Mouse (Mus musculus) MEL (cell line): ENCODE data around the gene Pex13. TPM values are rescaled to one million over a fixed set of nuclear protein-coding genes. Genes with fewer than 3 reads are reported as not detected.

Experiments used
- DNase-seq: peaks from one replicate; pipeline ENCODE4 v3.0.0; 2011; ENCODE audit warnings: low read depth, low spot score
- H3K27ac ChIP-seq: 2 replicates; pipeline ENCODE4 v1.5.1; 2012; ENCODE audit warnings: low read depth, mild to moderate bottlenecking, control low read depth, low read length, moderate library complexity; ENCODE audit not compliant: control insufficient read depth
- H3K27me3 ChIP-seq, 2 experiments: fragments of 150-350 bp in 1 of 2; sonication (generic) in 1 of 2; 2 replicates each; pipeline ENCODE4 v1.6.1; 2012; ENCODE audit warnings: low read length in 2 of 2, mild to moderate bottlenecking in 2 of 2, improper control_type of control experiment in 1 of 2, moderate library complexity in 1 of 2; ENCODE audit not compliant: insufficient read depth in 2 of 2, control insufficient read depth in 1 of 2
- H3K36me3 ChIP-seq, 2 experiments: 2 replicates each; pipeline ENCODE4 v1.6.1; 2012 to 2014; ENCODE audit warnings: low read length in 2 of 2, improper control_type of control experiment in 1 of 2, inconsistent platforms in 1 of 2, mild to moderate bottlenecking in 1 of 2; ENCODE audit not compliant: insufficient read depth in 2 of 2, control insufficient read depth in 1 of 2
- H3K4me1 ChIP-seq, 2 experiments: fragments of 150-350 bp in 1 of 2; sonication (generic) in 1 of 2; 2 replicates each; pipeline ENCODE4 v1.6.1; 2012; ENCODE audit warnings: low read length in 2 of 2, improper control_type of control experiment in 1 of 2, mild to moderate bottlenecking in 1 of 2; ENCODE audit not compliant: insufficient read depth in 2 of 2, control insufficient read depth in 1 of 2
- H3K4me3 ChIP-seq, 2 experiments: fragments of 150-350 bp in 1 of 2; sonication (generic) in 1 of 2; 2 replicates each; pipeline ENCODE4 v1.5.1; 2012; ENCODE audit warnings: low read depth in 2 of 2, low read length in 2 of 2, mild to moderate bottlenecking in 2 of 2, moderate library complexity in 2 of 2, control low read depth in 1 of 2, improper control_type of control experiment in 1 of 2; ENCODE audit not compliant: control insufficient read depth in 1 of 2, insufficient read depth in 1 of 2
- H3K79me2 ChIP-seq: 2 replicates; pipeline ENCODE4 v1.6.1; 2012; ENCODE audit warnings: mild to moderate bottlenecking, low read length, moderate library complexity; ENCODE audit not compliant: control insufficient read depth, poor library complexity, insufficient read depth
- H3K9ac ChIP-seq: 2 replicates; pipeline ENCODE4 v1.6.1; 2012; ENCODE audit warnings: low read depth, mild to moderate bottlenecking, control low read depth, low read length, moderate library complexity; ENCODE audit not compliant: control insufficient read depth, poor library complexity, severe bottlenecking
- H3K9me3 ChIP-seq: fragments of 150-350 bp; sonication (generic); replicated peaks from 2 replicates; pipeline ENCODE4 v1.6.1; 2012; ENCODE audit warnings: mild to moderate bottlenecking, low read length, improper control_type of control experiment, moderate library complexity; ENCODE audit not compliant: insufficient read depth
- BHLHE40 ChIP-seq: IDR thresholded peaks from 2 replicates; pipeline ENCODE4 v1.6.1; 2012; ENCODE audit warnings: low read depth, mild to moderate bottlenecking, inconsistent platforms, low read length, improper control_type of control experiment, borderline replicate concordance
- CHD2 ChIP-seq: IDR thresholded peaks from 2 replicates; pipeline ENCODE4 v1.6.1; 2011; ENCODE audit warnings: low read length, improper control_type of control experiment
- E2F4 ChIP-seq: IDR thresholded peaks from 2 replicates; pipeline ENCODE4 v1.6.1; 2011; ENCODE audit warnings: low read depth, low read length, improper control_type of control experiment, borderline replicate concordance
- ELF1 ChIP-seq: IDR thresholded peaks from 2 replicates; pipeline ENCODE4 v1.6.1; 2014; ENCODE audit warnings: low read depth, mild to moderate bottlenecking, inconsistent platforms, low read length, improper control_type of control experiment, moderate library complexity
- EP300 ChIP-seq, 2 experiments: IDR thresholded peaks; 2 replicates each; pipeline ENCODE4 v1.6.1; 2011; ENCODE audit warnings: improper control_type of control experiment in 2 of 2, low read length in 2 of 2, low read depth in 1 of 2, mild to moderate bottlenecking in 1 of 2
- GATA1 ChIP-seq: IDR thresholded peaks from 2 replicates; pipeline ENCODE4 v1.6.1; 2011; ENCODE audit warnings: low read depth, low read length, improper control_type of control experiment
- JUND ChIP-seq: IDR thresholded peaks from 2 replicates; pipeline ENCODE4 v1.6.1; 2011; ENCODE audit warnings: low read depth, mild to moderate bottlenecking, improper control_type of control experiment, low read length
- MAFK ChIP-seq: IDR thresholded peaks from 2 replicates; pipeline ENCODE4 v1.6.1; 2011; ENCODE audit warnings: low read depth, mild to moderate bottlenecking, low read length, improper control_type of control experiment, borderline replicate concordance
- MAX ChIP-seq: IDR thresholded peaks from 2 replicates; pipeline ENCODE4 v1.6.1; 2011; ENCODE audit warnings: low read length, improper control_type of control experiment
- MAZ ChIP-seq: IDR thresholded peaks from 2 replicates; pipeline ENCODE4 v1.6.1; 2012; ENCODE audit warnings: low read depth, mild to moderate bottlenecking, inconsistent platforms, low read length, improper control_type of control experiment
- MEF2A ChIP-seq: IDR thresholded peaks from 2 replicates; pipeline ENCODE4 v1.6.1; 2014; ENCODE audit warnings: low read depth, mild to moderate bottlenecking, inconsistent platforms, low read length, improper control_type of control experiment; ENCODE audit not compliant: poor library complexity, insufficient replicate concordance, severe bottlenecking; ENCODE audit errors: extremely low read depth
- MXI1 ChIP-seq: IDR thresholded peaks from 2 replicates; pipeline ENCODE4 v1.6.1; 2011; ENCODE audit warnings: mild to moderate bottlenecking, low read depth, low read length, improper control_type of control experiment
- MYC ChIP-seq: IDR thresholded peaks from 2 replicates; pipeline ENCODE4 v1.6.1; 2011; ENCODE audit warnings: low read depth, mild to moderate bottlenecking, low read length, improper control_type of control experiment, moderate library complexity
- NELFE ChIP-seq: IDR thresholded peaks from 2 replicates; pipeline ENCODE4 v1.6.1; 2011; ENCODE audit warnings: low read depth, low read length, improper control_type of control experiment
- POLR2A ChIP-seq, 2 experiments: IDR thresholded peaks; 2 replicates each; pipeline ENCODE4 v1.6.1; 2011 to 2012; ENCODE audit warnings: low read length in 2 of 2, mild to moderate bottlenecking in 2 of 2, control low read depth in 1 of 2, improper control_type of control experiment in 1 of 2, low read depth in 1 of 2, moderate library complexity in 1 of 2; ENCODE audit not compliant: control insufficient read depth in 1 of 2, insufficient read depth in 1 of 2, poor library complexity in 1 of 2
- POLR2AphosphoS2 ChIP-seq: IDR thresholded peaks from 2 replicates; pipeline ENCODE4 v1.6.1; 2011; ENCODE audit warnings: low read length, improper control_type of control experiment
- POLR2AphosphoS5 ChIP-seq: IDR thresholded peaks from 2 replicates; pipeline ENCODE4 v1.6.1; 2012; ENCODE audit warnings: low read depth, borderline replicate concordance, mild to moderate bottlenecking, inconsistent platforms, low read length, moderate library complexity, mixed read lengths
- RAD21 ChIP-seq: IDR thresholded peaks from 2 replicates; pipeline ENCODE4 v1.6.1; 2011; ENCODE audit warnings: mild to moderate bottlenecking, low read depth, low read length, improper control_type of control experiment
- SIN3A ChIP-seq: IDR thresholded peaks from 2 replicates; pipeline ENCODE4 v1.6.1; 2012; ENCODE audit warnings: low read length, improper control_type of control experiment, inconsistent platforms
- TBP ChIP-seq: IDR thresholded peaks from 2 replicates; pipeline ENCODE4 v1.8.0; 2011; ENCODE audit warnings: low read depth, low read length, improper control_type of control experiment
- USF1 ChIP-seq: IDR thresholded peaks from 2 replicates; pipeline ENCODE4 v1.6.1; 2014; ENCODE audit warnings: low read depth, mild to moderate bottlenecking, inconsistent platforms, low read length, improper control_type of control experiment, moderate library complexity
- USF2 ChIP-seq, 2 experiments: IDR thresholded peaks; 2 replicates each; pipeline ENCODE4 v1.6.1; 2011 to 2012; ENCODE audit warnings: improper control_type of control experiment in 2 of 2, low read length in 2 of 2, borderline replicate concordance in 1 of 2, inconsistent platforms in 1 of 2, low read depth in 1 of 2, mild to moderate bottlenecking in 1 of 2; ENCODE audit not compliant: insufficient read depth in 1 of 2
- ZC3H11A ChIP-seq: IDR thresholded peaks from 2 replicates; pipeline ENCODE4 v1.6.1; 2012; ENCODE audit warnings: low read depth, mild to moderate bottlenecking, inconsistent platforms, low read length, improper control_type of control experiment
- ZKSCAN1 ChIP-seq: IDR thresholded peaks from 2 replicates; pipeline ENCODE4 v1.6.1; 2012; ENCODE audit warnings: low read depth, mild to moderate bottlenecking, inconsistent platforms, low read length, improper control_type of control experiment, moderate library complexity
- ZMIZ1 ChIP-seq: IDR thresholded peaks from 2 replicates; pipeline ENCODE4 v1.6.1; 2012; ENCODE audit warnings: low read depth, mild to moderate bottlenecking, inconsistent platforms, low read length, improper control_type of control experiment, moderate library complexity
- polyA plus RNA-seq, 2 experiments: library from polyadenylated mRNA; stranded (reverse) in 1 of 2; unstranded in 1 of 2; fragments of >175 nt in 1 of 2; fragments of >200 nt in 1 of 2; gene quantifications; 2 replicates each; pipeline versions ENCODE4 v1.2.1 to v1.2.4; 2012; ENCODE audit warnings: low replicate concordance in 2 of 2, low read depth in 1 of 2; ENCODE audit not compliant: insufficient read length in 2 of 2, insufficient read depth in 1 of 2, missing spikeins in 1 of 2
- total RNA-seq: library from RNA; depleted of rRNA; stranded (reverse); fragments of 300-350 nt; gene quantifications from 2 replicates; pipeline ENCODE4 v1.2.3, GENCODE M21; 2012

The Pex13 gene
- total and polyA plus RNA-seq, 3 experiments = 24.7 TPM; not detected in 1

DNA sequence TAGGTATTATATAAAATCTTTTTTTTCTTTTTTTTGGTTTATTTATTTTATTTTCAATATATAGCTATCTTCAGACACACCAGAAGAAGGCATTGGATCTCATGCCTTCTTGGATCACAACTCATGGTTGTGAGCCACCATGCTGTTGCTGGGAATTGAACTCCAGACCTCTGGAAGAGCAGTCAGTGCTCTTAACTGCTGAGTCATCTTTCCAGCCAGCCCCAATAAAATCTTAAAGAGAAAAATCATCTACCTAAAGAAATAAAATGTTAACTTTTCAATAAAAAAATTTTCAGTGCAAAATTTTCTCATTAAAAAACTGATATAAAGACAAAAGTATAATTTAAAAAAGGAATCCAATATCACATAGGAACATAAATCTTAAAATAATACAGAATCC lies 1.5 kb downstream of the Pex13 start:
- Histone ChIP-seq H3K9me3 (no peaks in the 10 kb centered on the region), H3K36me3 (peaks cover 2 to 29% of the 10 kb centered on the region in 2 experiments), H3K27ac (no peak overlapping the region), H3K79me2 (peaks cover 48% of the 10 kb centered on the region), H3K9ac (peak overlapping the region; percentile 39; the same call in 1 of the 2 replicates), H3K4me1 (peaks cover 4 to 12% of the 10 kb centered on the region in 2 experiments; a peak in 3 of 4 replicates), H3K4me3 (peak overlapping the region; percentile 20 to 80; a peak in 3 of 4 replicates), H3K27me3 (no peaks in the 10 kb centered on the region)
- TF ChIP-seq MAFK (peak; percentile 50; the same call in 1 of the 2 replicates), ELF1 (no peak), POLR2AphosphoS5 (no peak), TBP (no peak)
- peak; percentile 51 for DNase-seq

GRCm38 (mm10) chr11:23657791-23658190 lies 8.0 kb downstream of the Pex13 start:
- Histone ChIP-seq H3K9me3 (no peaks in the 10 kb centered on the region), H3K36me3 (peaks cover 0 to 22% of the 10 kb centered on the region in 2 experiments; a peak in 2 of 4 replicates), H3K79me2 (peaks cover 29% of the 10 kb centered on the region), H3K27ac (no peak overlapping the region), H3K4me3 (no peak overlapping the region)
- TF ChIP-seq NELFE (no peak), RAD21 (no peak), SIN3A (peak; percentile 56; the same call in 1 of the 2 replicates), MAX (peak; percentile 70), GATA1 (0 out of 2 replicates have a peak, but pooled peaks have one; percentile 31), TBP (no peak), USF1 (peak; percentile 65), MAFK (no peak), ZKSCAN1 (no peak), MYC (peak; percentile 77; the same call in 1 of the 2 replicates), MXI1 (0 out of 2 replicates have a peak, but pooled peaks have one; percentile 40), POLR2AphosphoS5 (no peak), EP300 (IDR thresholded peaks at IDR 0.05; ENCODE audit: low read depth in 1 of 2, low read length in 2 of 2) (peak in 1 of 2 experiments; percentile 43; a peak in 1 of 4 replicates)
- TF ChIP-seq, all 39 proteins: peak for 7
- peaks cover 2 to 9% of the 10 kb centered on the region in 2 experiments; a peak in 3 of 4 replicates for H3K4me1 ChIP-seq
- no peak overlapping the region for H3K9ac ChIP-seq
- peak; percentile 79 for DNase-seq
- no peaks in the 10 kb centered on the region for H3K27me3 ChIP-seq

DNA sequence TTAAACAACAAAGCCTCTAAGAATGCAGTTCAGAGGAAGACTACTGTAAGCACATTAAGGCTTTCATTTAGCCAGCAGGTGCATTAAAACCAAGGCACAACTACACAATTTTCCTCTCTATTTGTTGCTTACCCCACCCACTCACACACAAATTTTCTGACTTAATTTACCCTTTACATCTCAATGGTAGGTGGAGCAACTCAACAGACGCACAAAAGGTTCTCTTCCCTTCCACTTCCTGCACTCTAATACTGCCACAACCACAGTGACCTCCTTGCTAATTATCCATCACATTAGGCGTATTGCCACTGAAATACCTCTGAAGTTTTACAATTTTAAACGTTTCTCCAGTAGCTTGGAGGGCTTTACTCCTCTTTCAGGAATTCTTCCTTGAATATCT lies 12.1 kb downstream of the Pex13 start:
- no peak overlapping the region for H3K9ac ChIP-seq
- H3K4me3 ChIP-seq = no peak overlapping the region
- no peak overlapping the region for H3K27ac ChIP-seq
- H3K9me3 ChIP-seq = no peaks in the 10 kb centered on the region
- peaks cover 0 to 6% of the 10 kb centered on the region in 2 experiments; a peak in 2 of 4 replicates for H3K4me1 ChIP-seq
- peaks cover 9 to 10% of the 10 kb centered on the region in 2 experiments for H3K36me3 ChIP-seq
- DNase-seq = no peak
- no peaks in the 10 kb centered on the region for H3K27me3 ChIP-seq
- H3K79me2 ChIP-seq = peaks cover 6% of the 10 kb centered on the region; the same call in 1 of the 2 replicates
- TF ChIP-seq BHLHE40 (no peak), MAZ (no peak), ZMIZ1 (no peak), E2F4 (no peak), CHD2 (no peak), POLR2AphosphoS2 (no peak), POLR2A (IDR thresholded peaks at IDR 0.05; ENCODE audit: control insufficient read depth in 1 of 2, insufficient read depth in 1 of 2, low read depth in 1 of 2, low read length in 2 of 2, poor library complexity in 1 of 2) (no peak), JUND (no peak), MAX (no peak), USF2 (IDR thresholded peaks at IDR 0.05; ENCODE audit: borderline replicate concordance in 1 of 2, insufficient read depth in 1 of 2, low read depth in 1 of 2, low read length in 2 of 2) (no peak), MEF2A (no peak), MAFK (no peak), ZC3H11A (no peak), NELFE (no peak)
